Mouse (Mus musculus) small intestine, adult 2 months (tissue): Measurements from ENCODE around the gene Aspa. TPM values are rescaled to one million over a fixed set of nuclear protein-coding genes. Genes with fewer than 3 reads are reported as not detected.
A peak's percentile ranks its signal among the peaks of the same experiment; 100 is the strongest.

Source experiments
- H3K27ac ChIP-seq: fragments of 200-500 bp; 2 replicates; pipeline ENCODE4 v1.5.1; 2012; ENCODE audit warnings: low read depth, low read length, control low read depth, inconsistent platforms; ENCODE audit not compliant: insufficient read depth
- H3K27me3 ChIP-seq: fragments of 200-500 bp; 2 replicates; pipeline ENCODE4 v1.6.1; 2012; ENCODE audit warnings: mild to moderate bottlenecking, moderate library complexity, low read length, inconsistent platforms; ENCODE audit not compliant: control insufficient read depth, insufficient read depth
- H3K36me3 ChIP-seq: fragments of 200-500 bp; 2 replicates; pipeline ENCODE4 v1.6.1; 2012; ENCODE audit warnings: mild to moderate bottlenecking, low read length, control low read depth, inconsistent platforms; ENCODE audit not compliant: control insufficient read depth, insufficient read depth
- H3K4me1 ChIP-seq: fragments of 200-500 bp; 2 replicates; pipeline ENCODE4 v1.6.1; 2012; ENCODE audit warnings: low read length, inconsistent platforms, mixed read lengths; ENCODE audit not compliant: control insufficient read depth, insufficient read depth, insufficient read length
- H3K4me3 ChIP-seq: fragments of 200-500 bp; 2 replicates; pipeline ENCODE4 v1.5.1; 2012; ENCODE audit warnings: low read depth, mild to moderate bottlenecking, control low read depth, inconsistent platforms, low read length, moderate library complexity
- CTCF ChIP-seq: fragments of 200-500 bp; IDR thresholded peaks from 2 replicates; pipeline ENCODE4 v1.5.1; 2012; ENCODE audit warnings: low read depth, mild to moderate bottlenecking, control low read depth, inconsistent platforms, low read length, moderate library complexity, mixed read lengths; ENCODE audit not compliant: insufficient replicate concordance, insufficient read length; ENCODE audit errors: extremely low read depth
- POLR2A ChIP-seq: fragments of 200-500 bp; IDR thresholded peaks from 2 replicates; pipeline ENCODE4 v1.6.1; 2012; ENCODE audit warnings: low read depth, mild to moderate bottlenecking, control low read depth, inconsistent platforms, low read length, moderate library complexity
- WGBS: fragments of 180-500 bp; shearing (Covaris S2); methylation state at CpG from one replicate; pipeline ENCODE4 v1.1.7; 2018; 5-methylcytosine and 5-hydroxymethylcytosine counted together
- polyA plus RNA-seq: library from polyadenylated mRNA; depleted of rRNA; stranded (reverse); fragments of >200 nt; gene quantifications from 2 replicates; pipeline ENCODE4 v1.2.3, GENCODE M21; 2012

Gene Aspa
- polyA plus RNA-seq, 1 experiment: 9.3 TPM

DNA sequence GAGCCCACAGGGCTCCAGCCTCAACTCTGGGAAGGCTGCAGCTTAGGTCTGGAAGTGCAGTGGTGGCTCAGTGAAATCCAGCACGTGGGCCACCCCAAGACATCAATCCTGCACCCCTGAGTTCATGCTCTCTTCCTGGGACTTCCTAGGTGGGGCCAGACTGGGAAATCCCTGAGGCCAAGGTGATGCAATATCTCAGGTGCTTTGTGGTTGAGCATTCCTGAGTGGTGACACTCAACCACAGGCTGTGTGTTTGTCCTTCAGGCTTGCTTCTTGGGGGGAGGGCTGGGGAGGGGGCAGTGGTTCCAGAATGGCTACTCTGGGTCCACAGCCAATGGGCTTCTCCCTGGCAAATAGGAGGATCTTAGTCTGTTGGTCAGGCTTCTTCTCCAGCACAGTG is 45.5 kb downstream of the Aspa start:
- Histone ChIP-seq H3K27ac (no peak overlapping the region), H3K4me3 (no peak overlapping the region), H3K36me3 (no peaks in the 10 kb centered on the region), H3K4me1 (peaks cover 9% of the 10 kb centered on the region; the same call in 1 of the 2 replicates), H3K27me3 (no peaks in the 10 kb centered on the region)
- no peak for TF ChIP-seq POLR2A
- TF ChIP-seq CTCF: no peak
- 30% methylated on average over 1 of the region's 1 CpGs for WGBS

- 67% methylated on average over 9 of the region's 9 CpGs for WGBS
Measured at GRCm38 (mm10) chr11:73283369-73283768, 46.0 kb downstream of the Aspa start.

DNA sequence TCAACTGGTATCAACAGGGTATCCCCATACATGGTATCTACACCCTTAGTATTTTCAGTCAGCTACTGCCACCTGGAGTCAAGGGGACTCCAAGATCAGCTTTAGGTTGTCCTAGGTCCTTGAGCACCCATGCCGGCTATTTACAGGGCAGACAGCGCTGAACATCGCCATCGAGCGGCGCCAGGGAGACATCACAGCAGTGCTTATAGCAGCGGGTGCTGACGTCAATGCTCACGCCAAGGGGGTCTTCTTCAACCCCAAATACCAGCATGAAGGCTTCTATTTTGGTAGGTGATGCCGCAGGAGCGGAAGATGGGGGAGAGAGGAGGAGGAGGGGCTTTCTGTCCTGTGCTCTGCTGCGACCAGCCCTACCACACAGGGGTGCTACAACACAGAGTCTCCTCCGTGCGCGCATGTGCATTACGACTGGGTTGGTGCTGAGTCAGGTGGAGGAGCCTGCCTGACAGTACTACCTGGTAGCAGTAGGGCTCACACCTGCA is 47.8 kb downstream of the Aspa start:
- Histone ChIP-seq H3K4me3 (peak overlapping the region; percentile 54), H3K36me3 (no peaks in the 10 kb centered on the region), H3K27me3 (no peaks in the 10 kb centered on the region), H3K27ac (no peak overlapping the region), H3K4me1 (peaks cover 5% of the 10 kb centered on the region; the same call in 1 of the 2 replicates)
- 1% methylated on average over 16 of the region's 16 CpGs for WGBS
- peak; percentile 76; the same call in 1 of the 2 replicates for TF ChIP-seq CTCF
- no peak for TF ChIP-seq POLR2A

More at GRCm38 (mm10) chr11:73283369-73283768, 46.0 kb downstream of the Aspa start:
- Histone ChIP-seq H3K27ac (no peak overlapping the region), H3K27me3 (no peaks in the 10 kb centered on the region), H3K4me1 (peaks cover 5% of the 10 kb centered on the region; the same call in 1 of the 2 replicates), H3K4me3 (no peak overlapping the region), H3K36me3 (no peaks in the 10 kb centered on the region)
- TF ChIP-seq CTCF (no peak), POLR2A (no peak)

DNA sequence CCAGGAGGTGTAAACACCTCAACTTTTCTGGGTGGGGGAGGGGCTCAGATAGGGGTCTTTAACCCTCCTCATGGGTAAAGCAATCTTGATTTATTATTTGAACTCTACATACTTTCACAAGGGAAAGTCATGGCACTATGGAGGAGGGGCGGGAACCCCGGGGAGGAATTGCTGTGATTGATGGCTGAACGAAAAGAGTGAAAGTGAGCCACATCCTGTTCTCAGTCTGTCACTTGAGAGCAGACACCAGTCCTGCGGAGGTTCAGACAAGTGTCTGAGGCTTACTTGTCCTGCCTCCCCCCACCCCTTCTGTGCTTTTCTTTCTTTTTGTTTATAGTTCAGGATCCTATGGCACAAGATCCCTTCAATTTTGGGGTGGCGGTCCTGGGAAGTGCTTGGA is 48.7 kb downstream of the Aspa start:
- peaks cover 5% of the 10 kb centered on the region; the same call in 1 of the 2 replicates for H3K4me1 ChIP-seq
- H3K27ac ChIP-seq: no peak overlapping the region
- H3K4me3 ChIP-seq: no peak overlapping the region
- WGBS: 53% methylated on average over 5 of the region's 5 CpGs
- no peak for TF ChIP-seq CTCF
- no peak for TF ChIP-seq POLR2A
- H3K36me3 ChIP-seq: no peaks in the 10 kb centered on the region
- H3K27me3 ChIP-seq: no peaks in the 10 kb centered on the region

- Histone ChIP-seq H3K36me3 (no peaks in the 10 kb centered on the region), H3K27ac (no peak overlapping the region), H3K4me3 (no peak overlapping the region), H3K27me3 (no peaks in the 10 kb centered on the region), H3K4me1 (peaks cover 19% of the 10 kb centered on the region)
- WGBS: 32% methylated on average over 2 of the region's 2 CpGs
- no peak for TF ChIP-seq POLR2A
- TF ChIP-seq CTCF: no peak
Measured at GRCm38 (mm10) chr11:73274821-73275220, 54.6 kb downstream of the Aspa start.

DNA sequence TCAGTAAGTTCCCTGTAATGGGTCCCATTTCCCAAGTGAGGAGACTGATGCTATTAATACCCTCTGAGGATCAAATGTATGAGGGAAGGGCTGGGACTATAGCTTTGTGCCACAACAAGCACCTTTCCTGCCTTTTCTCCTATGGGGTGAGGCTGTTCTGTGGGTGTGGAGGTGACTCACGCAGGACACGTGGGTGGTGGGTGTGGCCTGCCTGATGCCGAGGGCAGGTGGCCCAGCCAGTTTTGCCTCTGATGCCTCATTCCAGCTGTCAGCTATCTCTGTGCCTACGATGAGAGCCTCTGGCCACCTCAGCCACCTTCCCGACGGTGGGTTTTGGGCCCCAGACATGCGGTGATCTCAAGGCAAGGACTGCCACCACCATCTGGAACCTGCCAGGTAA is 62.1 kb downstream of the Aspa start, which contains the start of gene Trpv3:
Trpv3 (plus strand) TSS at position 122 of the 400 bp plus-strand sequence.
- H3K36me3 ChIP-seq: no peaks in the 10 kb centered on the region
- WGBS: 32% methylated on average over 7 of the region's 7 CpGs
- H3K27me3 ChIP-seq: no peaks in the 10 kb centered on the region
- no peak within 1 kb of the TSS for H3K27ac ChIP-seq
- TF ChIP-seq CTCF: no peak
- TF ChIP-seq POLR2A: no peak
- H3K4me1 ChIP-seq: peaks cover 13% of the 10 kb centered on the region; the same call in 1 of the 2 replicates
- peak within 1 kb of the TSS; percentile 33; the same call in 1 of the 2 replicates for H3K4me3 ChIP-seq

DNA sequence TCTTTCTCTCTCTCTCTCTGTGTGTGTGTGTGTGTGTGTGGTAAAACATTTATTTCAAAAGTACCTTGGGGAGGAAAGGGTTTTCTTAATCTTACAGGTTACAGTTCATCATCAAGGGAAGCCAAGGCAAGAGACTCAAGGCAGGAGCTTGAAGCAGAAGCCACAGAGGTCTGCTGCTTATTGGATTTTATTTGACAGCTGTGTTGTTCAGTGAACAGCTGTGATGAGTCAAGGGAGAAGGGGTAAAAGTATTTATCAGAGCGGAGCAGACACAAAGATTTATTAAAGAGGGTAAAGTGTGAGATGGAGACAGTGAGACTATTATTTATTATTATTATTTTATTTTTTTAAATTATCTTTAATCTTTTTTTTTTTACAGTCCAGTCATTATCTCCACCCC is 68.0 kb downstream of the Aspa start:
- no peak for TF ChIP-seq CTCF
- no peak for TF ChIP-seq POLR2A
- H3K27ac ChIP-seq: no peak overlapping the region
- no peak overlapping the region for H3K4me3 ChIP-seq
- no peaks in the 10 kb centered on the region for H3K36me3 ChIP-seq
- WGBS: 91% methylated on average over 1 of the region's 1 CpGs
- peaks cover 7% of the 10 kb centered on the region; the same call in 1 of the 2 replicates for H3K4me1 ChIP-seq
- no peaks in the 10 kb centered on the region for H3K27me3 ChIP-seq
